Mouse (Mus musculus) myocyte (in vitro differentiated cells): ENCODE results near the gene Gm49342.

Experiments
- MAX ChIP-seq: IDR thresholded peaks from one replicate; pipeline ENCODE4 v1.6.1; 2011; ENCODE audit warnings: low read depth, mild to moderate bottlenecking, control low read depth
- MYOD1 ChIP-seq, 3 experiments: IDR thresholded peaks; one replicate each; pipeline ENCODE4 v1.6.1; 2011; ENCODE audit warnings: control low read depth in 2 of 3, low read depth in 2 of 3, mild to moderate bottlenecking in 2 of 3, moderate library complexity in 1 of 3; ENCODE audit not compliant: insufficient read length in 2 of 3, control insufficient read depth in 1 of 3
- MYOG ChIP-seq, 3 experiments: IDR thresholded peaks; one replicate each; pipeline ENCODE4 v1.6.1; 2011; ENCODE audit warnings: control low read depth in 2 of 3, low read depth in 2 of 3, mild to moderate bottlenecking in 2 of 3; ENCODE audit not compliant: insufficient read length in 2 of 3, control insufficient read depth in 1 of 3, insufficient read depth in 1 of 3
- POLR2A ChIP-seq: IDR thresholded peaks from one replicate; pipeline ENCODE4 v1.6.1; 2011; ENCODE audit warnings: low read depth, mild to moderate bottlenecking, control low read depth, moderate library complexity; ENCODE audit not compliant: insufficient read length
- POLR2AphosphoS2 ChIP-seq: IDR thresholded peaks from one replicate; pipeline ENCODE4 v1.6.1; 2011; ENCODE audit warnings: low read depth, control low read depth; ENCODE audit not compliant: insufficient read length
- USF1 ChIP-seq: IDR thresholded peaks from one replicate; pipeline ENCODE4 v1.6.1; 2011; ENCODE audit warnings: low read depth, mild to moderate bottlenecking, control low read depth, moderate library complexity

DNA sequence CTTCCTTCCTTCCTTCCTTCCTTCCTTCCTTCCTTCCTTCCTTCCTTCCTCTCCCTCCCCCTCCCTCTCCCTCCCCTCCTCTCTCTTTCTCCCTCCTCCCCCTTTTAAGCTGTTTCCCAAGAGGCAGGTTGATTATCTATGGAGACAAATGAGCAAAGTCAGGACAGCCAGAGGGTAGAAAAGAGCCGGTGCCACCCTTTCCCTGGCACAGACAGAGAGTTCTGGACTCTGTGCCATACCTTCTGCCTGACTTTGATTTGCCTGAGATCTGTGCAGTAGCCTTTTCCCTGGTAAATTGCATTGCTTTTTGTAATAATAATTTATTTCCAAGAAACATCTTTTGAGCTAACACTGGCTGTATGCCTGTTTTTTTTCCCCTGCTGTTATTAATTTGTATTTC lies 24.7 kb downstream of the Gm49342 start:
- TF ChIP-seq MYOD1 (IDR thresholded peaks at IDR 0.05; ENCODE audit: control insufficient read depth in 1 of 3, insufficient read length in 2 of 3, low read depth in 2 of 3) (no peak), MAX (no peak), POLR2A (no peak), POLR2AphosphoS2 (no peak), MYOG (IDR thresholded peaks at IDR 0.05; ENCODE audit: control insufficient read depth in 1 of 3, insufficient read depth in 1 of 3, insufficient read length in 2 of 3, low read depth in 2 of 3) (no peak), USF1 (no peak)
